Mouse (Mus musculus) forebrain, postnatal 0 days (tissue): ENCODE results near the gene Eif3c. TPM values are rescaled to one million over a fixed set of nuclear protein-coding genes. Genes with fewer than 3 reads are reported as not detected.

ENCODE experiments used
- ATAC-seq: fragments of 200-750 bp; cut with Nextera tagmentation; 2 replicates; pipeline ENCODE4 v1.8.0; 2017; ENCODE audit warnings: mild to moderate bottlenecking, moderate library complexity
- DNase-seq: peaks from one replicate; pipeline ENCODE4 v3.0.0-alpha.2; 2015
- H3K27ac ChIP-seq: fragments of 300-500 bp; sonication (generic); 2 replicates; pipeline ENCODE4 v1.5.1; 2014; ENCODE audit warnings: low read depth, mild to moderate bottlenecking, antibody characterized with exemption, low read length, moderate library complexity, mixed read lengths
- H3K27me3 ChIP-seq: fragments of 300-500 bp; sonication (generic); 2 replicates; pipeline ENCODE4 v1.6.1; 2014; ENCODE audit warnings: mild to moderate bottlenecking, low read length, mixed read lengths; ENCODE audit not compliant: insufficient read depth
- H3K36me3 ChIP-seq: fragments of 300-500 bp; sonication (generic); 2 replicates; pipeline ENCODE4 v1.6.1; 2014; ENCODE audit warnings: mild to moderate bottlenecking, moderate library complexity; ENCODE audit not compliant: insufficient read depth
- H3K4me1 ChIP-seq: fragments of 300-500 bp; sonication (generic); 2 replicates; pipeline ENCODE4 v1.6.1; 2014; ENCODE audit warnings: antibody characterized with exemption; ENCODE audit not compliant: insufficient read depth
- H3K4me2 ChIP-seq: fragments of 300-500 bp; sonication (generic); 2 replicates; pipeline ENCODE4 v1.6.1; 2014; ENCODE audit warnings: low read depth, mild to moderate bottlenecking, moderate library complexity
- H3K4me3 ChIP-seq: fragments of 300-500 bp; sonication (generic); 2 replicates; pipeline ENCODE4 v1.5.1; 2014; ENCODE audit warnings: low read depth, low read length, mixed read lengths
- H3K9ac ChIP-seq: fragments of 300-500 bp; sonication (generic); 2 replicates; pipeline ENCODE4 v1.6.1; 2014; ENCODE audit warnings: mild to moderate bottlenecking
- H3K9me3 ChIP-seq: fragments of 300-500 bp; sonication (generic); 2 replicates; pipeline ENCODE4 v1.6.1; 2016; ENCODE audit warnings: low read length
- CTCF ChIP-seq: sonication (generic); IDR thresholded peaks from 2 replicates; pipeline ENCODE4 v1.5.1; 2016; ENCODE audit warnings: antibody characterized with exemption, control low read depth, low read depth
- WGBS: fragments of 180-500 bp; shearing (Covaris S2); extraction: QIAGEN DNeasy Blood & Tissue Kit; methylation state at CpG from one replicate; pipeline ENCODE4 v1.1.7; 2014; 5-methylcytosine and 5-hydroxymethylcytosine counted together
- polyA plus RNA-seq: library from polyadenylated mRNA; unstranded; fragments of >200 nt; fragmentation: Nextera tagmentation; extraction: Ambion mirVana; gene quantifications from 2 replicates; pipeline ENCODE4 v1.2.1, GENCODE M21; 2015
- total RNA-seq: library from RNA; depleted of rRNA; stranded (reverse); fragments of >200 nt; gene quantifications from 2 replicates; pipeline ENCODE4 v1.2.3, GENCODE M21; 2014

Gene Eif3c
- total and polyA plus RNA-seq, 2 experiments from 2014 or later, result 137 to 205 TPM

DNA sequence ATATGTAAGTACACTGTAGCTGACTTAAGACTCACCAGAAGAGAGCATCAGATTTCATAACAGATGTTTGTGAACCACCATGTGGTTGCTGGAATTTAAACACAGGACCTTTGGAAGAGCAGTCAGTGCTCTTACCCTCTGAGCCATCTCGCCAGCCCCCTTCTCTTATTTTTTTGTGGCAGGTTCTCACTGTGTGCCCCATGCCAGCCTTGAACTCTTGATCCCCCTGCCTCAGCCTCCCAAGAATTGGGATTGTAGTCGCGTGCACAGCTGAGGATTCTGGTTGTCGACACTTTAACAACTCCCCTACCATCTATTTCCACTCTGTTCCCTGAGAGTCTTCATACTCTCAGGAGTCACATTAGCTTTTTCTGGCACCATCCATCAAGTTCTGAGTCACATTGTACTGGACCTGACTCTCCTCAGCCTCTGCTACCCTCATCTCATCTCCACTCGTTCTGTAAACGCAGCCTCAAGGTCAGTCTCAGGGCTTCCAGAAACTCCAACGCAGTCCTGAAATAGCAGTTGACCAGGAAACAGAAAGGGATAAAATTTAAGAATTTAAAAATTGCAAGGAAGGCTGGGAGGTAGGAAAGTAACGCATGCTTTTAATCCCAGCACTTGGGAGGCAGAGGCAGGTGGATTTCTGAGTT is 59.0 kb downstream of the Eif3c start:
- H3K9me3 ChIP-seq, result no peaks in the 10 kb centered on the region
- H3K27ac ChIP-seq, result no peak overlapping the region
- WGBS, result 86% methylated on average over 8 of the region's 8 CpGs
- no peak overlapping the region for H3K4me2 ChIP-seq
- no peak overlapping the region for H3K4me3 ChIP-seq
- no peak for TF ChIP-seq CTCF
- H3K36me3 ChIP-seq, result no peaks in the 10 kb centered on the region
- H3K27me3 ChIP-seq, result no peaks in the 10 kb centered on the region
- no peak for DNase-seq
- ATAC-seq, result no peak
- H3K9ac ChIP-seq, result no peak overlapping the region
- no peaks in the 10 kb centered on the region; the same call in 1 of the 2 replicates for H3K4me1 ChIP-seq

DNA sequence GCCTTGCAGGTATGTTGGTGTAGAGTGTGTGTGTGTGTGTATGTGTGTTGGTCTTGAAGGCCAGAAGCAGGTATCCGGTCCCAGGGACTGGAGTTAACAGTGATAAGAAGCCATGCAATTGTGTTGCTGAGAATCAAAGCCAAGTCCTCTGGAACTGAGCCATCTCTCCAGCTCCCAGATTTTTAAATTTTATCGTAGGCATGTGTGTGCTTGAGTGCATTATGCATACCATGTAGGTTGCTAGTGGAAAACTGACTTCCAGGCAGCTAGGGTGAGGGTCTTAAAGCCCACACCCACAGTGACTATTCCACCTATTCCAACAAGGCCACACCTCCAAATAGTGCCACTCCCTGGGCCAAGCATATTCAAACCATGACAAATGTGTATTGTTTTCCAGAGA is 61.3 kb downstream of the Eif3c start:
- H3K4me3 ChIP-seq, result no peak overlapping the region
- DNase-seq (no peak), ATAC-seq (no peak)
- H3K36me3 ChIP-seq, result peaks cover 12% of the 10 kb centered on the region
- H3K4me2 ChIP-seq, result no peak overlapping the region
- H3K9ac ChIP-seq, result no peak overlapping the region
- H3K27ac ChIP-seq, result no peak overlapping the region
- TF ChIP-seq CTCF, result no peak
- H3K9me3 ChIP-seq, result no peaks in the 10 kb centered on the region
- 67% methylated on average over 2 of the region's 2 CpGs for WGBS
- H3K4me1 ChIP-seq, result peaks cover 5% of the 10 kb centered on the region; the same call in 1 of the 2 replicates
- H3K27me3 ChIP-seq, result no peaks in the 10 kb centered on the region

DNA sequence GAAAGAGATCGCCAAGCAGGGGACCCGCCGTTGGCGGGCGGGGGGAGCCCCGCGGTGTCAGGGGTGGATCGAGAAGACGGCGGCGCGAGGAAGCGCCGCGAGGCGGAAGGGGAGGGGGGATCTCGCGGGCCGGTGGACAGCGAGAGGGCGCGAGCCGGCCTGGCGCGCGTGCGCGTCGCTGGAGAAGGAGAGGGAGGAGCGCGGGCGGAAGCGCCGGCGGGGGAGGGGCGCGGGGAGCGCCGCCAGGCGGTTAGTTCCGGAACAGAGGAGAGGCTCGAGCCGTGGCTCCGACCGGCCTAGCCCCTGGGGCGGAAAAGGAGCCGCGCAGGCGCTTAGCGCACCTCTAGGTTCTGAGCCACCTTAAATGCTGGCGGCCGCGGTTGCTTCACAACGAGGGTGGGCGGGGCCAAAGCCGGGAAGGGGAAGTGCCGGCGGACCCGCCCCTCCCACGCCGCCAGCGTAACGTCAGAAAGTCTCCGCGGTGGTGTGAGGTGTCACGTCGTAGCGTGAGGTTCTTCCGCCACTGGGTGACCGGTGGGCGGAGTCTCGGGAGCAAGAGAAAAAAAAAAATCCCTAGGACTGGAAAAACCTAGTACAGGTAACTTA is 62.8 kb downstream of the Eif3c start, which contains the start of gene Atxn2l:
Gene Atxn2l, minus strand, starts transcription at position 165 of the 606 bp plus-strand sequence.
- TF ChIP-seq CTCF, result peak; percentile 72
- 4% methylated on average over 62 of the region's 72 CpGs for WGBS
- no peaks in the 10 kb centered on the region for H3K27me3 ChIP-seq
- peak; percentile 85 for ATAC-seq
- H3K4me3 ChIP-seq, result peak within 1 kb of the TSS; percentile 96
- H3K9me3 ChIP-seq, result no peaks in the 10 kb centered on the region
- peak; percentile 100 for DNase-seq
- H3K27ac ChIP-seq, result peak within 1 kb of the TSS; percentile 96
- peaks cover 5% of the 10 kb centered on the region; the same call in 1 of the 2 replicates for H3K4me1 ChIP-seq
- H3K4me2 ChIP-seq, result peak within 1 kb of the TSS; percentile 60
- peaks cover 27% of the 10 kb centered on the region for H3K36me3 ChIP-seq
- peak within 1 kb of the TSS; percentile 98 for H3K9ac ChIP-seq

DNA sequence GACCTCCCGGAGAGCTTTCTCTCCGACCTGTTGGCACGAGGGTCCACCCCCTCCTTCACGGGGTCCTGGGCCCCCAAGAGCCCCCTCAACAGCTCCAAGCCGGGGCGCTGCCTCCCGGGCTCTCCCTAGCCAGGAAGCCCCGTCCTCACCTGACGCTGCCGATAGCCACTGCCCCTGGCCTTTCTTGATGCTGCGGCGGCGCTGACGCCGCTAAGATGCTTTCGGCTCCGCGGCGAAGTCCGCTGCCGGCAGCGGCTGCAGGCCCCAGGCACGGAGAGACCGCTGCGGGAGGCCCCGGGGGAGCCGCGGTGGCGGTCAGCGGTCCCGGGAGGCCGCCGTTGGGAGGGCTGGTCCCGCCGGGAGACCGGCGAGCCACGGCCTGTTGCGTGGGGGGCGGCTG is 63.5 kb downstream of the Eif3c start:
- Histone ChIP-seq H3K9me3 (no peaks in the 10 kb centered on the region), H3K4me2 (peak overlapping the region; percentile 60), H3K36me3 (peaks cover 34% of the 10 kb centered on the region), H3K27me3 (no peaks in the 10 kb centered on the region), H3K4me3 (peak overlapping the region; percentile 96), H3K27ac (peak overlapping the region; percentile 96), H3K4me1 (peaks cover 5% of the 10 kb centered on the region; the same call in 1 of the 2 replicates), H3K9ac (peak overlapping the region; percentile 98)
- DNase-seq (no peak), ATAC-seq (no peak)
- TF ChIP-seq CTCF, result no peak
- WGBS, result 2% methylated on average over 36 of the region's 40 CpGs

DNA sequence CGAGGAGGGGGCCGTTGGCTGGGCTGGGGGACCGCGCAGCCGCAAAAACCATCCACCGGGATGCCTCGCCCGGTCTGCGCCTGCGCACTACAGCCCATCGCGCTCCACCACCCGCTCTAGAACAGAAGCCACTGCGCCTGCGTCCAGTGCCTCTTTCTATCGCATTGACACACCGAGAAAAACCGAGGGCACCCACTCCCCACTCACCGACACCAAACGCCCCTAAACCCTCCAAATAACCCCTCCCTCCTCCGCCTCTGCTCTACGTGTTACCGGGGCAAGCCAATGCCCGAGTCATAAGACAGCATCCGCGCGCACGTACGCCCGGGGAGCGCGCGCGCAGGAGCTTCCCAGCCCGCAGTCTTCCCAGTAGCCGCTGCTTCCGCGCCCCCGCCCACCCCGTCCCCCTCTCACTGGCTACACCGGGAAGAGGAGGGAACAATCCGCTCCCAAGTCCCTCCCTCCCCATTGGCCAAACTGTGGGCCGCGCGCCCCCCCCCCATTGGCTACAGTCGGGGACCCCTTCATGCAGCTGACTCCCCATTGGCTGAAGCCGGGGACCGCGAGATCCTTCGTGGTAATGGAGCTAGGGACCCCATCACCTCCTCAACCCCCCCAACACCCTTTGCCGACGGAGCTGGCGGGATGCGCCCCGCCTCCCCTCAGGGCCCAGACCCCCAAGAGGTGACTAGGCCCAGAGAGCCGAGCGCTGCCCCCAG is 64.0 kb downstream of the Eif3c start:
- ATAC-seq (peak; percentile 90), DNase-seq (peak; percentile 98)

DNA sequence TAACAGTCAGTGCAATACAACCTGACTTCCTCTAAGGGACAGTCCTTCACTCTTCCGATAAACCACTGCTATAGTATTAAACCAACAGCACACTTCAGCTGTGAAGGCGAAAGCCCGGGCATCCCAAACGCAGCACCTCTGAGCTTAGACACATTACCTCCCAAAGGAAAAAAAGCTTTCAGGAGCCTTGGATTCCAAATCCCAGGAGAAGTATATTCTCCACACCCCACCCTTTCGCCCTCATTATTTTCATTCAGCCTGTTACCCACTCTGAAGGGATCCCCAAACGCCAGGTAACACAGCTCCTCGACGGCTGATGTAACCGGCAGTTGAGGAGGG is 64.6 kb downstream of the Eif3c start:
- TF ChIP-seq CTCF, result no peak

More for the DNA sequence above, 64.0 kb downstream of the Eif3c start:
- Histone ChIP-seq H3K9ac (peak overlapping the region; percentile 98), H3K4me2 (peak overlapping the region; percentile 60), H3K9me3 (no peaks in the 10 kb centered on the region), H3K27me3 (no peaks in the 10 kb centered on the region), H3K4me3 (peak overlapping the region; percentile 96), H3K36me3 (peaks cover 39% of the 10 kb centered on the region), H3K4me1 (peaks cover 5% of the 10 kb centered on the region; the same call in 1 of the 2 replicates), H3K27ac (peak overlapping the region; percentile 96)
- 4% methylated on average over 52 of the region's 57 CpGs for WGBS
- TF ChIP-seq CTCF, result no peak

More for the DNA sequence above, 64.6 kb downstream of the Eif3c start:
- no peaks in the 10 kb centered on the region for H3K9me3 ChIP-seq
- H3K4me2 ChIP-seq, result peak overlapping the region; percentile 60
- WGBS, result 3% methylated on average over 9 of the region's 9 CpGs
- H3K9ac ChIP-seq, result peak overlapping the region; percentile 71
- peak overlapping the region; percentile 96 for H3K4me3 ChIP-seq
- H3K4me1 ChIP-seq, result peaks cover 5% of the 10 kb centered on the region; the same call in 1 of the 2 replicates
- peak overlapping the region; percentile 96 for H3K27ac ChIP-seq
- DNase-seq (no peak), ATAC-seq (no peak)
- H3K36me3 ChIP-seq, result peaks cover 45% of the 10 kb centered on the region
- no peaks in the 10 kb centered on the region for H3K27me3 ChIP-seq
